Mouse (Mus musculus) intestine, embryonic 15.5 days (tissue): Measurements from ENCODE around the gene Tada2a. TPM values are rescaled to one million over a fixed set of nuclear protein-coding genes. Genes with fewer than 3 reads are reported as not detected.

Experiments
- ATAC-seq: fragments of 200-750 bp; cut with Nextera tagmentation; 2 replicates; pipeline ENCODE4 v1.8.0; 2017; ENCODE audit warnings: moderate TSS enrichment, moderate library complexity
- H3K27ac ChIP-seq: fragments of 300-500 bp; sonication (generic); 2 replicates; pipeline ENCODE4 v1.5.1; 2015; ENCODE audit warnings: mild to moderate bottlenecking, inconsistent platforms
- H3K27me3 ChIP-seq: fragments of 300-500 bp; sonication (generic); replicated peaks from 2 replicates; pipeline ENCODE4 v1.6.1; 2015; ENCODE audit warnings: inconsistent platforms
- H3K36me3 ChIP-seq: fragments of 300-500 bp; sonication (generic); 2 replicates; pipeline ENCODE4 v1.6.1; 2015; ENCODE audit warnings: inconsistent platforms
- H3K4me1 ChIP-seq: fragments of 300-500 bp; sonication (generic); replicated peaks from 2 replicates; pipeline ENCODE4 v1.6.1; 2015; ENCODE audit warnings: inconsistent platforms
- H3K4me2 ChIP-seq: fragments of 300-500 bp; sonication (generic); replicated peaks from 2 replicates; pipeline ENCODE4 v1.6.1; 2015; ENCODE audit warnings: mild to moderate bottlenecking, inconsistent platforms
- H3K4me3 ChIP-seq: fragments of 300-500 bp; sonication (generic); replicated peaks from 2 replicates; pipeline ENCODE4 v1.5.1; 2015; ENCODE audit warnings: inconsistent platforms
- H3K9ac ChIP-seq: fragments of 300-500 bp; sonication (generic); 2 replicates; pipeline ENCODE4 v1.6.1; 2015; ENCODE audit warnings: inconsistent platforms
- H3K9me3 ChIP-seq: fragments of 300-500 bp; sonication (generic); 2 replicates; pipeline ENCODE4 v1.6.1; 2016; ENCODE audit warnings: inconsistent platforms
- WGBS: fragments of 180-500 bp; shearing (Covaris S2); methylation state at CpG from one replicate; pipeline ENCODE4 v1.1.7; 2015; 5-methylcytosine and 5-hydroxymethylcytosine counted together
- polyA plus RNA-seq: library from polyadenylated mRNA; unstranded; fragments of >200 nt; fragmentation: Nextera tagmentation; extraction: Ambion mirVana; gene quantifications from 2 replicates; pipeline ENCODE4 v1.2.1, GENCODE M21; 2015

Tada2a gene
- polyA plus RNA-seq, 1 experiment from 2014 or later = 25.9 TPM

- no peak overlapping the region for H3K4me2 ChIP-seq
- H3K4me1 ChIP-seq = no peaks in the 10 kb centered on the region
- no peaks in the 10 kb centered on the region for H3K27me3 ChIP-seq
- H3K4me3 ChIP-seq = no peak overlapping the region
- no peak overlapping the region for H3K27ac ChIP-seq
- no peak for ATAC-seq
- no peaks in the 10 kb centered on the region for H3K9me3 ChIP-seq
- H3K36me3 ChIP-seq = peaks cover 7% of the 10 kb centered on the region; the same call in 1 of the 2 replicates
- H3K9ac ChIP-seq = no peak overlapping the region
- WGBS = 81% methylated on average over 5 of the region's 5 CpGs
These were observed 32.0 kb downstream of the Tada2a start for GRCm38 (mm10) chr11:84097251-84097998.

- Histone ChIP-seq H3K4me3 (no peak overlapping the region), H3K9ac (no peak overlapping the region), H3K27me3 (no peaks in the 10 kb centered on the region), H3K4me1 (no peaks in the 10 kb centered on the region), H3K27ac (no peak overlapping the region), H3K36me3 (peaks cover 10% of the 10 kb centered on the region; the same call in 1 of the 2 replicates), H3K9me3 (no peaks in the 10 kb centered on the region), H3K4me2 (no peak overlapping the region)
- no peak for ATAC-seq
- WGBS = 86% methylated on average over 4 of the region's 4 CpGs
These were observed 34.3 kb downstream of the Tada2a start for GRCm38 (mm10) chr11:84095084-84095483.

DNA sequence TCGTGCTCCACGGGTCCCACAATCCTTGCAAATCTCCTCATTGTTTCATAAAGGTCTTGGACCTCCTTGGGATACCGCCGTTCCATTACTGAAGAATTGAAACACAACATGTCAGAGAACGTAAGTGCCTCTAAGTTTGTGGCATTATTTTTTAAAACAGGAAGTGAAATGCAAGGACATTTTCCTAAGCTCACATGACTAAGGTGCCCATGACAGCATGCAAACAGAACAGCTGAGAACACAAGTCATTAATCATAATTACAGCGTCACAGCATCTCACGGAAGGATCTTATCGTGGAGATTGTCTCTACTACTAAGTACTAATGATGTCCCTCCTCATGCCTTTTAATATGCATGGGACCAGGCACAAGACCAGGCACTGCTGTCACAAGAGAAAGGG is 38.8 kb downstream of the Tada2a start:
- 87% methylated on average over 8 of the region's 8 CpGs for WGBS
- Histone ChIP-seq H3K36me3 (peaks cover 7% of the 10 kb centered on the region; the same call in 1 of the 2 replicates), H3K9ac (no peak overlapping the region), H3K9me3 (no peaks in the 10 kb centered on the region), H3K4me3 (no peak overlapping the region), H3K27ac (no peak overlapping the region), H3K4me2 (no peak overlapping the region), H3K27me3 (no peaks in the 10 kb centered on the region), H3K4me1 (no peaks in the 10 kb centered on the region)
- no peak for ATAC-seq

- H3K9me3 ChIP-seq = no peaks in the 10 kb centered on the region
- no peak overlapping the region for H3K4me3 ChIP-seq
- H3K4me2 ChIP-seq = no peak overlapping the region
- no peaks in the 10 kb centered on the region for H3K4me1 ChIP-seq
- WGBS = 97% methylated on average over 5 of the region's 5 CpGs
- H3K27me3 ChIP-seq = no peaks in the 10 kb centered on the region
- H3K27ac ChIP-seq = no peak overlapping the region
- H3K9ac ChIP-seq = no peak overlapping the region
- no peak for ATAC-seq
- H3K36me3 ChIP-seq = 0 out of 2 replicates have a peak, but pooled peaks cover 3% of the 10 kb centered on the region
These were observed 47.5 kb downstream of the Tada2a start for GRCm38 (mm10) chr11:84081901-84082300.

DNA sequence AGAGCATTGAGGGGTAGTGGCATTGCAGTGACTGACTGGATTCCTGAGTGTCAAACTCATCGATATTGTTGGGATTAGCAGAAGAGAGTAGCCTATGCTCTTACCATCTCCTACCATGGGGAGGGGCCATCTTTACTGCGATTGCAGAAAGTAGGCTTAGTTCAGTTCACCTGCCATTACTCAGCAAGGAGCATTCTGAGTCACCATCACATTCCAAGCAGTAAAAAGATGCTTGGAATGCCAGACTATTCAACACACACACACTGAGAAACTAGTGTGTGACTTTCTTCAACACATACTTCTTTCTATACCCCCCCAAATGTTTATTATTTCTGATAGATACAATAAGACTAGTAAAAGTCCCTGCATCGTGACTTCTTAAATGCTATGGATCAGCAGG is 49.1 kb downstream of the Tada2a start:
- Histone ChIP-seq H3K4me1 (no peaks in the 10 kb centered on the region), H3K36me3 (0 out of 2 replicates have a peak, but pooled peaks cover 3% of the 10 kb centered on the region), H3K9me3 (no peaks in the 10 kb centered on the region), H3K27ac (no peak overlapping the region), H3K27me3 (no peaks in the 10 kb centered on the region), H3K4me3 (no peak overlapping the region), H3K4me2 (no peak overlapping the region), H3K9ac (no peak overlapping the region)
- WGBS = 77% methylated on average over 3 of the region's 3 CpGs
- ATAC-seq = no peak

DNA sequence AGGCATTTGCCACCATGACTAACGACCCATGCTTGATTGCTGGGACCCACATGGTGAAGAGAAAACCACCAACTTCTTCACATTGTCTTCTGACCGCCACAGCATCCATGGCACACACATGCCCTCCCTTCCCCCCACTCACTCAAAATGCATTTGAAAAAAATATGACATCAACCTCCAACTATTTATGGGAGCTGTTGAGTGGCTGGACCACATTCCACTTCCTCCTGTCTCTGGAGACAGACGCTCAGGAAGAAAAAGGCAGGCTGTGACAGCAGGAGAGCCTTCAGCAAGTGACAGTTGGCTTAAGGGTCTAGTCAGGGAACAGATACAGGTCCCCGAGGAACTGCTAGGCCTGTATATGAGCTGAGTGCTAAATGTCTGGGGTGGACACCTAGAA is 49.5 kb downstream of the Tada2a start:
- no peaks in the 10 kb centered on the region for H3K4me1 ChIP-seq
- no peak overlapping the region for H3K4me3 ChIP-seq
- H3K9me3 ChIP-seq = no peaks in the 10 kb centered on the region
- H3K9ac ChIP-seq = no peak overlapping the region
- no peak overlapping the region for H3K4me2 ChIP-seq
- no peak overlapping the region for H3K27ac ChIP-seq
- 71% methylated on average over 4 of the region's 4 CpGs for WGBS
- no peaks in the 10 kb centered on the region for H3K27me3 ChIP-seq
- 0 out of 2 replicates have a peak, but pooled peaks cover 3% of the 10 kb centered on the region for H3K36me3 ChIP-seq
- ATAC-seq = no peak

DNA sequence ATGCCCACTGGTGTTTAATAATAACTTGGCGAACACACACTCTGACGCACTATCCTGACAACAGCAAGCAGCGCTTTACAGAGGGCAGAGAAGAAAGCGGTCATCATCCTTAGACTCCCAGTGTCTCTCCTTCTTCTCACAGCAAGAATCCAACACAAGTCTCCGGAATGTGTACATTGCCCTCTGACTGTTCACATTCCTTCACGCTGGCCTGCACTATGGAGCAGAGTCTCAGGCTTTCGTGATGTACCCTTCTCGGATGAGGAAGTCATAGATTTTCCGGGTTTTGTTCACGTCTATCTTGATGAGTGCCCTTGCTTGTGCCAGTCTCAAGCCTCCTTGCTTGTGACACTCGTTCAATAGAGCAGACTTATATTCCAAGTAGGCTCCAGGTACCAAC is 50.0 kb downstream of the Tada2a start:
- H3K27me3 ChIP-seq = no peaks in the 10 kb centered on the region
- no peak overlapping the region for H3K4me3 ChIP-seq
- H3K9ac ChIP-seq = no peak overlapping the region
- 85% methylated on average over 11 of the region's 11 CpGs for WGBS
- no peak overlapping the region for H3K27ac ChIP-seq
- H3K36me3 ChIP-seq = 0 out of 2 replicates have a peak, but pooled peaks cover 3% of the 10 kb centered on the region
- H3K9me3 ChIP-seq = no peaks in the 10 kb centered on the region
- no peak for ATAC-seq
- H3K4me1 ChIP-seq = 0 out of 2 replicates have a peak, but pooled peaks cover 2% of the 10 kb centered on the region
- H3K4me2 ChIP-seq = no peak overlapping the region

- H3K4me2 ChIP-seq = no peak overlapping the region
- peaks cover 5% of the 10 kb centered on the region for H3K4me1 ChIP-seq
- H3K27me3 ChIP-seq = no peaks in the 10 kb centered on the region
- no peak for ATAC-seq
- no peak overlapping the region for H3K27ac ChIP-seq
- H3K9ac ChIP-seq = no peak overlapping the region
- WGBS = 87% methylated on average over 9 of the region's 9 CpGs
- 0 out of 2 replicates have a peak, but pooled peaks cover 3% of the 10 kb centered on the region for H3K36me3 ChIP-seq
- H3K9me3 ChIP-seq = no peaks in the 10 kb centered on the region
- no peak overlapping the region for H3K4me3 ChIP-seq
These were observed 50.8 kb downstream of the Tada2a start for GRCm38 (mm10) chr11:84078601-84079000.

DNA sequence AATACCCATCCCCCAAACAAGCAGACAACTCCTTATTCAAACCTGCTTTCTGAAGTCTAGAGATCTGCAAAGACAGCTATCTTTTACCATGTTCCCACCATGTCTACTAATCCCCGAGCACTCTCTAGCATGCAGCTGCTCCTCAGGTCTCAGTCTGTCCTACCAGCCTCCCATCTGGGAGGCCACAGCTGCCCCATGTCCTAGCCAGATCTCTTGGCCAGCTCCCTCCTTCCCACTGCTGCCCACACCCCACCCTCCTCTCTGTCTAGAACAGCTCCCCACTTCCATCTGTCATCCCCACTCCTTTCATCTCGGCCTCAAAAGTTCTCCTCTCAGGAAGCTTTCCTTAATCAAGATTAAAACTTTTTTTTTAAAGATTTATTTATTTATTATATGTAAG is 52.4 kb downstream of the Tada2a start:
- Histone ChIP-seq H3K27ac (no peak overlapping the region), H3K27me3 (no peaks in the 10 kb centered on the region), H3K36me3 (0 out of 2 replicates have a peak, but pooled peaks cover 3% of the 10 kb centered on the region), H3K9ac (no peak overlapping the region), H3K9me3 (no peaks in the 10 kb centered on the region), H3K4me3 (no peak overlapping the region), H3K4me2 (no peak overlapping the region), H3K4me1 (peaks cover 9% of the 10 kb centered on the region)
- no peak for ATAC-seq
- WGBS = 65% methylated on average over 2 of the region's 2 CpGs

GRCm38 (mm10) chr11:84073816-84074764 is 55.3 kb downstream of the Tada2a start:
- Histone ChIP-seq H3K36me3 (0 out of 2 replicates have a peak, but pooled peaks cover 3% of the 10 kb centered on the region), H3K9me3 (no peaks in the 10 kb centered on the region), H3K4me3 (no peak overlapping the region), H3K27ac (no peak overlapping the region), H3K27me3 (no peaks in the 10 kb centered on the region; the same call in 1 of the 2 replicates), H3K9ac (no peak overlapping the region), H3K4me1 (peaks cover 10% of the 10 kb centered on the region), H3K4me2 (no peak overlapping the region)
- no peak for ATAC-seq
- WGBS = 63% methylated on average over 7 of the region's 7 CpGs

GRCm38 (mm10) chr11:84072904-84073651 is 56.3 kb downstream of the Tada2a start:
- ATAC-seq = no peak
- Histone ChIP-seq H3K4me1 (peaks cover 16% of the 10 kb centered on the region), H3K4me2 (no peak overlapping the region), H3K27me3 (no peaks in the 10 kb centered on the region; the same call in 1 of the 2 replicates), H3K27ac (no peak overlapping the region), H3K9ac (no peak overlapping the region), H3K36me3 (no peaks in the 10 kb centered on the region), H3K4me3 (no peak overlapping the region), H3K9me3 (no peaks in the 10 kb centered on the region)
- 41% methylated on average over 9 of the region's 9 CpGs for WGBS

- whole genome bisulfite sequencing = 22% methylated on average over 11 of the region's 11 CpGs
- no peak within 1 kb of the TSS for H3K27ac ChIP-seq
These were observed 60.4 kb downstream of the Tada2a start, which contains the start of gene Dusp14 for GRCm38 (mm10) chr11:84069034-84069370. Gene Dusp14, minus strand, starts transcription at chr11:84069261.

More at GRCm38 (mm10) chr11:84069034-84069370, 60.4 kb downstream of the Tada2a start, which contains the start of gene Dusp14:
- no peaks in the 10 kb centered on the region; the same call in 1 of the 2 replicates for H3K27me3 ChIP-seq
- H3K9ac ChIP-seq = peak within 1 kb of the TSS; percentile 61
- H3K4me3 ChIP-seq = peak within 1 kb of the TSS; percentile 61
- peak within 1 kb of the TSS; percentile 82 for H3K4me2 ChIP-seq
- H3K4me1 ChIP-seq = peaks cover 25% of the 10 kb centered on the region
- H3K36me3 ChIP-seq = no peaks in the 10 kb centered on the region
- no peak for ATAC-seq
- no peaks in the 10 kb centered on the region for H3K9me3 ChIP-seq
